Mouse (Mus musculus): ENCODE results near the gene Rapgef4. TPM values are rescaled to one million over a fixed set of nuclear protein-coding genes. Genes with fewer than 3 reads are reported as not detected.

The Rapgef4 gene
- polyA plus RNA-seq, 1 experiment = 9.2 TPM

DNA sequence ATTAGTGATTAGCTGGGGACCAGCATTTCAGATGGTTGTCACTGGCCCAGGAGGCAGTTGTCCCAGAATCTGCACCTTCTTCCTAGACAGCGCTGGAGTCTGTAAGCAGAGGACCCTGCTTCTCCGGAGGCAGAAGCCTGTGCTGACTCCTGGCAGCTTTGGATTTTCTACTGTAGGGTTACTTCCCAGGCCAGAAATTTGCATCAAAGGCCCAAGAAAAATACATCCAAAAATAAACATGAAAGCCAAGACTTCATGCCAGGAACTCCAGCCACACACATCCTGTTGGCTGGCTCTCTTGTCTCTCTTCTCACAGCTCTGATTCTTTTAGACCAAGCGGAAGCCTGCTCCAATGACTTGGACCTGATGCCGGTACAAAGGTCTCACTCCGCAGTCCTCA, 73.2 kb downstream of the Rapgef4 start:
- no peaks in the 10 kb centered on the region for H3K4me1 ChIP-seq (replicated peaks; ENCODE audit: control insufficient read depth, insufficient read depth, low read length)
- no peak overlapping the region for H3K27ac ChIP-seq (ENCODE audit: control insufficient read depth, insufficient read depth, low read length)
- TF ChIP-seq POLR2A (IDR thresholded peaks at IDR 0.05; ENCODE audit: control insufficient read depth, extremely low read depth, insufficient read depth, low read length, poor library complexity) (no peak), CTCF (IDR thresholded peaks at IDR 0.05; ENCODE audit: borderline replicate concordance, control insufficient read depth, extremely low read depth, insufficient read depth, low read length, poor library complexity) (no peak)
- 87% methylated on average over 5 of the region's 5 CpGs for WGBS
- H3K27me3 ChIP-seq (ENCODE audit: control insufficient read depth, insufficient read depth, low read length) = no peaks in the 10 kb centered on the region
- H3K4me3 ChIP-seq (ENCODE audit: control insufficient read depth, insufficient read depth, low read length) = no peak overlapping the region
- no peaks in the 10 kb centered on the region for H3K36me3 ChIP-seq (ENCODE audit: control insufficient read depth, insufficient read depth, low read length)
- DNase-seq = no peak

DNA sequence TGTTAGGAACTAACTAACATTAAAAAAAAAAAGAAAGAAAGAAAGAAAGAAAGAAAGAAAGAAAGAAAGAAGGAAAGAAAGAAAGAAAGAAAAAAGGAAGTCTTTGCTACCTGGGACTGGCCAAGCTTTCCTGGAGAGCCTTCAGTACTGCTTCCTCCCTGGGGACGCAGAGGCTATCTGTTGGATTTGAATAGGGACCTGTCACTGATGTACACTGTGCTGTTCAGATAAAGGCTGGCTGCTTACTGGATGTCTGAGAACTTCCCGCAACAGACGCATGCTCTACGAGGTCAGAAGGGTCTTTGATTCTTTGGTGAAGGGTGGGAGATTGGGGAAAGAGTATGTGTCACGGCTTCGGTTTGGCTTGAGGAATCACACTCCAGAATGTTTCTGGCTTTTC, 73.7 kb downstream of the Rapgef4 start:
- no peak for DNase-seq
- WGBS = 93% methylated on average over 6 of the region's 6 CpGs

DNA sequence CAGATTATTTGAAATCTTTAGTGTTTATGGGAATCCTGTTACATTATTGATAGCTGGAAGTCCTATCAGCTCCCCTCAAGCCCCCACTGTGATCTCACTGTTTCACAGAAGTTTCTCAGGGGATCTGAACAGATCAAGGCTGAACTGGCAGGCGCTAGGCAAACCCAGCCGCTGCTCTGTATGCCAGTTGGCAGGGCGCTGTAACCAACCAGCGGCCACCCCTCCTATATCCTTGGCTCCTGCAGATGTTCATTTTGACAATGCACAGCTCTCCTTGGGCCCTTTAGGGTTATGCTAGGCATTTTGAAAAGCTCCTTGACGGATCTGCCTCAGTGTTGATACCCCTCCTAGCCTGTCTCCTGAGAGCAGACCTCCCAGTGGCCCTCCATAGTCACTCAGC, 74.4 kb downstream of the Rapgef4 start:
- no peaks in the 10 kb centered on the region for H3K27me3 ChIP-seq (ENCODE audit: control insufficient read depth, insufficient read depth, low read length)
- no peaks in the 10 kb centered on the region for H3K4me1 ChIP-seq (replicated peaks; ENCODE audit: control insufficient read depth, insufficient read depth, low read length)
- 81% methylated on average over 5 of the region's 5 CpGs for WGBS
- no peak for TF ChIP-seq POLR2A (IDR thresholded peaks at IDR 0.05; ENCODE audit: control insufficient read depth, extremely low read depth, insufficient read depth, low read length, poor library complexity)
- no peak for TF ChIP-seq CTCF (IDR thresholded peaks at IDR 0.05; ENCODE audit: borderline replicate concordance, control insufficient read depth, extremely low read depth, insufficient read depth, low read length, poor library complexity)
- no peaks in the 10 kb centered on the region for H3K36me3 ChIP-seq (ENCODE audit: control insufficient read depth, insufficient read depth, low read length)
- no peak overlapping the region for H3K27ac ChIP-seq (ENCODE audit: control insufficient read depth, insufficient read depth, low read length)
- no peak for DNase-seq
- H3K4me3 ChIP-seq (ENCODE audit: control insufficient read depth, insufficient read depth, low read length) = no peak overlapping the region

More for the DNA sequence above, 73.7 kb downstream of the Rapgef4 start:
- Histone ChIP-seq H3K4me1 (replicated peaks; ENCODE audit: control insufficient read depth, insufficient read depth, low read length) (no peaks in the 10 kb centered on the region), H3K27me3 (ENCODE audit: control insufficient read depth, insufficient read depth, low read length) (no peaks in the 10 kb centered on the region), H3K36me3 (ENCODE audit: control insufficient read depth, insufficient read depth, low read length) (no peaks in the 10 kb centered on the region), H3K4me3 (ENCODE audit: control insufficient read depth, insufficient read depth, low read length) (no peak overlapping the region), H3K27ac (ENCODE audit: control insufficient read depth, insufficient read depth, low read length) (no peak overlapping the region)
- no peak for TF ChIP-seq POLR2A (IDR thresholded peaks at IDR 0.05; ENCODE audit: control insufficient read depth, extremely low read depth, insufficient read depth, low read length, poor library complexity)
- no peak for TF ChIP-seq CTCF (IDR thresholded peaks at IDR 0.05; ENCODE audit: borderline replicate concordance, control insufficient read depth, extremely low read depth, insufficient read depth, low read length, poor library complexity)

DNA sequence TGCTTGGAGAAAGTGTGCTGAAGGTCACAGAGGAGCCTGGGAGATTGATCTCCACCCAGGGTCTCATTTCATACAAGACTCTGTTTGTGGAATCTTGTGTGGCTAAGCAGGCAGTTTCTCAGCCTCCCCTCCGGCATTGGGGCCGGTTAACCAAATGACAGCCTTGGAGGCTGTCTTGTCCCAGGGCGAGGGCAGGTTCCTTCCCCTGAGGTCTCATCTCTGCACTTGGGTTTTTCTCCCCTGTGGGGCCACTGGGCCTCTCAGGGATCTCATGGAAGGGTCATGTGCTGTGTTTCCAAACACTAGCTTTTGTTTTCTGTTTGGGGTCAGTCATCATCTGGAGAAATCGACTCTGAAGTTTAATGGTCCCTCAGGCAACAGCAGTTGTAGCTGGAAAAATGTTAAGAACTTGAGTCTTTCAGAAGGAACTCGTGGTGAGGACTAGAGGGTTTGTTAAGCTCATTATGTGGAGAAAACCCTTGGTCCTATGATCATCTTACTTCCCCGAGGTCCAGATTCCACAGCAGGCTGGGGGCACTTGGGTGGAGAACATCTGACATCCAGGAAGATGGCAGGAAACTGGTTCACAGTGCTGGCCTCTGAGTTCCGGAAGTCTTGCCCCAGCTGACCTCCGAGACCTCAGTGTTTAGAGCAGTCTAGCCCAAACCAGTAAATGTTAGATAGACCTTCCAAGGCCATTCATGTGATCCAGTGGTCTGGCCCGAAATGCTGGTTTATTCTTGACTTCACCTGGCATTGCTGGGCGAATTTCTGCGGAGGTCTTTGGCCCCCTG, 75.2 kb downstream of the Rapgef4 start:
- H3K4me3 ChIP-seq (ENCODE audit: control insufficient read depth, insufficient read depth, low read length) = no peak overlapping the region
- DNase-seq = no peak
- H3K27ac ChIP-seq (ENCODE audit: control insufficient read depth, insufficient read depth, low read length) = no peak overlapping the region
- no peaks in the 10 kb centered on the region for H3K27me3 ChIP-seq (ENCODE audit: control insufficient read depth, insufficient read depth, low read length)
- TF ChIP-seq CTCF (IDR thresholded peaks at IDR 0.05; ENCODE audit: borderline replicate concordance, control insufficient read depth, extremely low read depth, insufficient read depth, low read length, poor library complexity) (no peak), POLR2A (IDR thresholded peaks at IDR 0.05; ENCODE audit: control insufficient read depth, extremely low read depth, insufficient read depth, low read length, poor library complexity) (no peak)
- 74% methylated on average over 11 of the region's 11 CpGs for WGBS
- no peaks in the 10 kb centered on the region for H3K36me3 ChIP-seq (ENCODE audit: control insufficient read depth, insufficient read depth, low read length)
- H3K4me1 ChIP-seq (replicated peaks; ENCODE audit: control insufficient read depth, insufficient read depth, low read length) = no peaks in the 10 kb centered on the region

DNA sequence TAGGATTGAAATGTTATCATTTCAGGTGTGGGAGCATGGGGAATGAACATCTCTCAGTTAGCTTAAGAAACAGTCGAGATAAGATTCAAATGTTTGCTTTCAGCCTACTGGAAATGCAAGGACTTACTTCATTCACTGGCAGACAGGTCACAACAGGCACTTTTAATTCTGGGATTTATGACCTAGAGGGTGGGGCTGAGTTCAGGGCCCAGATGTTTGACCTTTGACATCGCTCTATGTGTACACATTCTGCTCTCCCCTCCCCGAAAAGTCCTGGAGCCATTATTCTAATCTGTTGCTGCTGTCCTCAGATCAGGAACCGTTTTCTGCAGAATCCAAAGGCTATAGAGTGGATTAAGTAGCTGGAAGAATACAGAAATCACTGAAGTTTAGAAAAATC, 81.9 kb downstream of the Rapgef4 start:
- TF ChIP-seq POLR2A (IDR thresholded peaks at IDR 0.05; ENCODE audit: control insufficient read depth, extremely low read depth, insufficient read depth, low read length, poor library complexity) (no peak), CTCF (IDR thresholded peaks at IDR 0.05; ENCODE audit: borderline replicate concordance, control insufficient read depth, extremely low read depth, insufficient read depth, low read length, poor library complexity) (no peak)
- DNase-seq = no peak
- H3K4me3 ChIP-seq (ENCODE audit: control insufficient read depth, insufficient read depth, low read length) = no peak overlapping the region
- no peaks in the 10 kb centered on the region for H3K36me3 ChIP-seq (ENCODE audit: control insufficient read depth, insufficient read depth, low read length)
- no peaks in the 10 kb centered on the region for H3K27me3 ChIP-seq (ENCODE audit: control insufficient read depth, insufficient read depth, low read length)
- no peaks in the 10 kb centered on the region for H3K4me1 ChIP-seq (replicated peaks; ENCODE audit: control insufficient read depth, insufficient read depth, low read length)
- H3K27ac ChIP-seq (ENCODE audit: control insufficient read depth, insufficient read depth, low read length) = no peak overlapping the region
- WGBS = 90% methylated on average over 4 of the region's 4 CpGs

DNA sequence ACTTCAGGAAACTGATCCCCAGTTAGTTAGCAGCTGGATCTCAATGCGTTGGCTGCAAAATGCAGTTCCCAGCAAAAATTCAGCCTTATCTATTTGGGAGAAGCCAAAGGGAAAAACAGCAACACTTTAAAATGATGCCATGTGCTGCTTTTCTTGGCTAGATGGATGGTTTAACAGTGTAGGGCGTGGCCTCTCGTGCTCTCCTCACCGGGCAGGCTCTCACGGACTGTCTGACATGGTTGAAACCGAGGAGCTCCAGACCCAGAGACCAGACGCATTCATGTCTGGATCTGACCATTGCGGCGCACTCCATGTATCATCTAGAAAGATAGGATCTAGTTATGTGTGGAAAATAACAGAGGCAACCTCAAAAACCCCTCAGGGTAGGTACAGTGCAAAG, 87.5 kb downstream of the Rapgef4 start:
- Histone ChIP-seq H3K4me3 (ENCODE audit: control insufficient read depth, insufficient read depth, low read length) (no peak overlapping the region), H3K27me3 (ENCODE audit: control insufficient read depth, insufficient read depth, low read length) (no peaks in the 10 kb centered on the region), H3K36me3 (ENCODE audit: control insufficient read depth, insufficient read depth, low read length) (no peaks in the 10 kb centered on the region), H3K27ac (ENCODE audit: control insufficient read depth, insufficient read depth, low read length) (no peak overlapping the region), H3K4me1 (replicated peaks; ENCODE audit: control insufficient read depth, insufficient read depth, low read length) (no peaks in the 10 kb centered on the region)
- WGBS = 93% methylated on average over 9 of the region's 9 CpGs
- no peak for DNase-seq
- TF ChIP-seq POLR2A (IDR thresholded peaks at IDR 0.05; ENCODE audit: control insufficient read depth, extremely low read depth, insufficient read depth, low read length, poor library complexity) = no peak
- TF ChIP-seq CTCF (IDR thresholded peaks at IDR 0.05; ENCODE audit: borderline replicate concordance, control insufficient read depth, extremely low read depth, insufficient read depth, low read length, poor library complexity) = no peak

Measured in thymus, adult 2 months (tissue).